Mouse (Mus musculus): ENCODE measurements around the gene Atp6v0a1.

Gene Atp6v0a1

DNA sequence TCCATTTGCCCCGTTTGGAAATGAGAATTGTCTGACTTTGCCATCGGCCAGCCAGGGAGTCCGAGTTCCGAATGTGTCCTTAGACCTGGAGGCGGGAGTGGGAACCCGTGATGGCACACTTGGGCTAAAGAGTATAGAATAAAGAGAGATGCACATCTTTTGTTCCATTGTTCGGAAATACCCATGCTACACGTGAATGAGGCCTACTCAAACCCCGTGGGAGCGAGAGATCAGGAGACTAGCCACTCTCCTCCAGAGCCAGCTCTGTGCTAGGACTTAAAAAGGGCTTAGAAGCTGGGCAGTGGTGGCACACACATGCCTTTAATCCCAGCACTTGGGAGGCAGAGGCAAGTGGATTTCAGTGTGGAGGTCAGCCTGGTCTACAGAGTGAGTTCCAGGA, 50.2 kb downstream of the Atp6v0a1 start:
- ChIA-PET CTCF (interaction anchor here (0.5 to 5.3 kb wide), 14 partner anchors 10 to 335 kb away, joined by 3 to 51 read pairs (median 4); partner anchors contain the start of genes Naglu (in 3 of the 4) and Becn1 (in 1 of the 4)), POLR2A (interaction anchor here in 3 of 4 experiments (0.6 to 2.5 kb wide), 9 partner anchors 10 to 385 kb away, joined by 3 to 12 read pairs (median 6); partner anchors contain the start of genes Naglu (in 3 of the 3), Coasy (in 1 of the 3), Retreg3 (in 1 of the 3) and Tubg1 (in 1 of the 3))

DNA sequence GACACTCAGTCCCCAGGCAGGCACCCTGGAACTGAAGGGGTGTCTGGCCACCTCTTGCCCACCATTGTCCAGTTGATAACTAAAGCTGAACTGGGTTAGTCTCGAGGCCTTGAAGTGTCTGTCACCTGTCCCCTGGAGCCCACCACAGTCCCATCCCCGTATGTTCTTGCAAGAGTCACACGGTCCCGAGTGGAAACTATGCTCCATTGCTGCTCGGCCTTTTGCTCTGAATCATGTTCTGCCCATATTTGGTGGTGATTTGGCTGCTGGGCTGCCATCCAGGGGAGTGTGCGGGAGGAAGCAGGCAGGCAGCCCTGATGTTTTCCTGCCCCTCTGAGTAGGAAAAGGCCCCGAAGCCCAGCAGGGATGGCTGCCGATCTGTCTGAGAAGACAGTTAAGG, 50.9 kb downstream of the Atp6v0a1 start:
- CTCF ChIA-PET, result interaction anchor here in 3 of 4 experiments (0.5 to 4.5 kb wide), 4 partner anchors 76 to 287 kb away, joined by 3 to 51 read pairs (median 4); partner anchors contain the start of gene Becn1 (in 1 of the 3)
- POLR2A ChIA-PET, result interaction anchor here in 3 of 4 experiments (1.1 to 2.5 kb wide), 5 partner anchors 9 to 22 kb away, joined by 3 to 12 read pairs (median 6); partner anchors contain the start of genes Naglu (in 3 of the 3) and Coasy (in 1 of the 3)

DNA sequence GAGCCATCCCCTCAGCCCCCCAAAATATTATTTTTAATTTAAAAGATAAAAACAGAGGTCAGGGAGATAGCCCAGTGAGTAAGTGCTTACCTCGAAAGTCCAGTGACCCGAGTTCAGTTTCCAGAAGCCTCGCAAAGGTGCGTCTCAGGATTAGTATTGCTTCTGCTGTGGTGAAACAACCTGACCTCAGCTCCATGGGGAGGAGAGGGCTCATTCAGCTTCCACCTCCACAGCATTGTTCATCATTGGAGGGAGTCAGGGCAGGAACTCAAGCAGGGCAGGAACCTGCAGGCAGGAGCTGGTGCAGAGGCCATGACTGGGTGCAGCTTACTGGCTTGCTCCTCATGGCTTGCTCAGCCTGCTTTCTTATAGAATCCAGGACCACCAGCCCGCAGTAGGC, 51.8 kb downstream of the Atp6v0a1 start:
- CTCF ChIA-PET, result interaction anchor here in 1 of 4 experiments (0.6 kb wide), 1 partner anchor 241 kb away, joined by 3 read pairs; the partner anchor contains the start of gene Becn1
- POLR2A ChIA-PET, result no interaction called here

DNA sequence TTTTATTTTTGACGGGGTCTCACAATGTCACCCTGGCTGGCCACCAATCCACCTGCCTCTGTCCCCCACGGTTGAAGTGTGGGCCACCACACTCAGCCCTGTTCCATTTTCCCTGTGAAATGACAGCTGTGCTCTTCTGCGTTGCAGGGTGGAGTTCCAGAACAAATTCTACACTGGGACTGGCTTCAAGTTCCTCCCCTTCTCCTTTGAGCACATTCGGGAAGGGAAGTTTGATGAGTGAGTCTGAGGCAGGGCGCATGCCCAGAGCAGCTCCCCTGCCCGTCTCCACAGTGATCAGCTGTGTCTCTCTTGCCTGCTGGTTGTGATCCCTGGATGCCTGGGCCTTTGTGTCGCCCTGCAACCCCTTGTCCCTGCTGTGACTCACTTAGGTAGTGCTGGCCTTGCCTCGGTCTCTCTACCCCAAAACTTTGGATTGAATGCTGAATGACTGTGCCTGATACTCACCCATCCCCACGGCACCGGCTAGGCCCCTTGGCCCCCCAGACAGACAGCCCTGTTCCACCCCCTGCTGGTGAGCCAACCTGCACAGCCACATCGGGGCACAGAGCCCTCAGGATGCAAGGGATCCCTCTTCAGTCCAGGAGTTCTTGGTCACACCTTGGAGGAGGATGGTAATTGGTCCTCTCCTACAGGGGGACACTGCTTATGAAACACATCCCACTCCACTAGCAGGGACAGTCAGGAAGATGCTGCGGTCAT, 53.1 kb downstream of the Atp6v0a1 start:
- POLR2A ChIA-PET, result interaction anchor here in 3 of 4 experiments (0.6 to 1.1 kb wide), 4 partner anchors 10 to 528 kb away, joined by 3 to 4 read pairs (median 3); no protein-coding TSS in a partner anchor
- CTCF ChIA-PET, result interaction anchor here in 2 of 4 experiments (0.6 to 1.4 kb wide), 3 partner anchors 80 to 118 kb away, joined by 3 to 6 read pairs (median 5); no protein-coding TSS in a partner anchor

DNA sequence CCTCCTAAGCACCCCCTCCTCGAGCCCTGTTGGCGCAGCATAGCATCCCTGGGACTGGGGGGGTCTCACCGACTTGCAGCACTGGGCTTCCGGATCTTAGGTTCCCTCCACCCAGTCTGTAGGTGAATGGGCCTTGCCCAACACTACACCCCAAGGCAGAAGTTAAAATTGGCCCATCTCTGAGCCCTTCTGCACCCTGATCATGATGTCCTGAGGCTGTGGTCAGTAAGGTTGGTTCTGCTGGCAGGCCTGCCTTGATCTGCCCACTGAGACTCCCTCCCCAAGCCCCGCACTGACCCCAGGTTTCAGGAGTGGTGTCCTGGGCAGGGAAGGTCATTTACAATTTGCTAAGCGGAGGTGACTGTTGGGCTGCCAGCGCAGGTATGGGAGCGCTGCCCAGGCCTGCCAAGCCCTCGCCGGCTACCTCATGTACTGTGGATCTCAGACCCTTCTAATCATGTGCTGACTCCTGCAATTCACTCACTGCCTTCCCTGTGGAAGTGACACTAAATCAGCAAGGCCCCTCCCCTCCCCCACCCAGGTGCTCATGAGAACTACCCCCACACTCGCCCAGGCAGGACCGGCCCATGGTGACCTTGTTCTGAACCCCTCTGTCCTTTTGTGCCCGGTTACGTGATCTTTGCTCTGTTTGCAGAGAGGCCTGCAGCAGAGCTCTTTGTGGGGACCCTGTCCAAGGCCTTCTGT, 53.9 kb downstream of the Atp6v0a1 start:
- CTCF ChIA-PET, result interaction anchor here in 1 of 4 experiments (0.8 to 1.6 kb wide), 3 partner anchors 80 to 127 kb away, joined by 3 to 5 read pairs (median 4); no protein-coding TSS in a partner anchor
- POLR2A ChIA-PET, result interaction anchor here in 3 of 4 experiments (0.7 to 2.0 kb wide), 7 partner anchors 17 to 490 kb away, joined by 3 to 10 read pairs (median 4); partner anchors contain the start of genes Psmc3ip (in 1 of the 3) and Rab5c (in 1 of the 3)

DNA sequence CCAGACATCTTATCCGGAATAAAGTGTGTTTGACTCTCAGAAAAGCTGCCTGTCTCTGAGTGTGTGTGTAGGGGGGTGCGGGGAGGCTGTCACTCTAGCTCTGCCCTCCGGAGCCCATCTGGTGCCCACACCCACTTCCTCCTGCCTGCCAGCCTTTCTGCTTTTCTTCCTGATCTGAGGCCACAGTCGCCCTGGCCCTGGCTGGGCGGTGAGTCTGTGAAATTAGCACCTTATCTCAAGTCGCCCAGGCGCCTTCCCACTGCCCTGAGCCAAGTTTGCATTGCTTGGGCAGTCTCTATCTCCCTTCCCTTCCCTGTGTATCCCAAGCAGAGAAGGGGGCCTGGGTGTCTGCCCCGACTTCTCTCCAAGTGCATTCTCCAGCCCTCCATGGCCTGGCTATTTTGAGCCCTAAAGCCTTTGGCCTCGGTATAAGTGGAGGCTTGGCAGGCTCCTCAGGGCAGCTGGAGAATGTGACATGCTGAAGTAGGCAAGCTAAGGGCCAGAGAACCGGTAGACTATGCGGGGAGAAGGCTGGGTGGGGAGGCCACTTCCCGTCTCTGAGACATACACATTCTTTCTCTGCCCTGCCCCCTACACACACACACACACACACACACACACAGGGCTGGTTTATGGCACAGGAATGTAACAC, 54.5 kb downstream of the Atp6v0a1 start:
- CTCF ChIA-PET, result interaction anchor here in 3 of 4 experiments (0.5 to 1.6 kb wide), 5 partner anchors 81 to 1596 kb away, joined by 3 to 15 read pairs (median 4); no protein-coding TSS in a partner anchor

DNA sequence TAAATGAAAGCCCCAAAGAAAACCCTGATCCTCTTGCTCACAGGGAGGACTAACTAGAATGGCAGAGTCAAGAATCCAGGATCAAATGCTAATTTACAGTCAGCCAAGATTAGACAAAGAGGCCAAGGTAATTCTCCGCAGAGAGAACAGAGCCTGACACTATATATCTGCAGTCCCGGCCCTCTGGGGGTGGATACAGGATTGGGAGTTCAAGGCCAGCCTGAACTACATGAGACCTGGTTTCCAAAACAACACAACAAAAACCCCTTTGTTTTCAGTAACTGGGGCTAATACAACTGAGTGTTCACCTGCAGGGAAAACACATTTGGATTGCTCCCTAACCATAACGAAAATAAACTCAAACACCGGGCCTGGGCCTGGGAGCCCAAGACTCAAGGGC, 55.2 kb downstream of the Atp6v0a1 start:
- POLR2A ChIA-PET, result interaction anchor here in 3 of 4 experiments (0.5 to 2.0 kb wide), 6 partner anchors 10 to 404 kb away, joined by 3 to 6 read pairs (median 4); partner anchors contain the start of genes Ezh1 (in 1 of the 3) and Psmc3ip (in 1 of the 3)

More for the DNA sequence above, 54.5 kb downstream of the Atp6v0a1 start:
- POLR2A ChIA-PET, result interaction anchor here in 3 of 4 experiments (0.7 to 2.0 kb wide), 9 partner anchors 9 to 491 kb away, joined by 3 to 10 read pairs (median 4); partner anchors contain the start of genes Ezh1 (in 1 of the 3), Psmc3ip (in 1 of the 3) and Rab5c (in 1 of the 3)

DNA sequence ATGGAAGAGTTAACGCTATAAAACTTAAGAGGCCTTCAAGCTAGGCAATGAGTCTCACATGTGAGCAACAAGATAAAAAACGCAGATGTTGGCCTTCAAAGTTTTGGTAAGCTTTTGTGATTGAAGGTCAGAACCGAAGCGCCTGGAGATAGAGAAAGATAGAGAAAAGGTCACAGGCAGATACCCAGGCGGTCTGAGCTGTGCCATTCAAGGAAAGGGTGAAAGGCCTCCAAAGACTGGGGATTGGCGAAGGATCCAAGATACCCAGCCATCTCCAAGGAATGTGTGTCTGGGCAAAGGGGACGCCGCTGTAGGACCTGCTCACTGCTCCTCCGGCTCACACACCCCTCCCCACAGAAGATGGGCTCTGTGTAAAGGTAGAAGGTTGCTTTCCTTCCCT, 55.8 kb downstream of the Atp6v0a1 start:
- ChIA-PET POLR2A (interaction anchor here in 3 of 4 experiments (0.5 to 2.0 kb wide), 3 partner anchors 10 to 57 kb away, joined by 3 to 5 read pairs (median 4); partner anchors contain the start of gene Psmc3ip (in 1 of the 3)), CTCF (interaction anchor here in 1 of 4 experiments (1.6 kb wide), 1 partner anchor 82 kb away, joined by 5 read pairs; no protein-coding TSS in a partner anchor)

More for the DNA sequence above, 55.2 kb downstream of the Atp6v0a1 start:
- CTCF ChIA-PET, result interaction anchor here in 3 of 4 experiments (0.5 to 1.6 kb wide), 4 partner anchors 81 to 1596 kb away, joined by 3 to 15 read pairs (median 4); no protein-coding TSS in a partner anchor

DNA sequence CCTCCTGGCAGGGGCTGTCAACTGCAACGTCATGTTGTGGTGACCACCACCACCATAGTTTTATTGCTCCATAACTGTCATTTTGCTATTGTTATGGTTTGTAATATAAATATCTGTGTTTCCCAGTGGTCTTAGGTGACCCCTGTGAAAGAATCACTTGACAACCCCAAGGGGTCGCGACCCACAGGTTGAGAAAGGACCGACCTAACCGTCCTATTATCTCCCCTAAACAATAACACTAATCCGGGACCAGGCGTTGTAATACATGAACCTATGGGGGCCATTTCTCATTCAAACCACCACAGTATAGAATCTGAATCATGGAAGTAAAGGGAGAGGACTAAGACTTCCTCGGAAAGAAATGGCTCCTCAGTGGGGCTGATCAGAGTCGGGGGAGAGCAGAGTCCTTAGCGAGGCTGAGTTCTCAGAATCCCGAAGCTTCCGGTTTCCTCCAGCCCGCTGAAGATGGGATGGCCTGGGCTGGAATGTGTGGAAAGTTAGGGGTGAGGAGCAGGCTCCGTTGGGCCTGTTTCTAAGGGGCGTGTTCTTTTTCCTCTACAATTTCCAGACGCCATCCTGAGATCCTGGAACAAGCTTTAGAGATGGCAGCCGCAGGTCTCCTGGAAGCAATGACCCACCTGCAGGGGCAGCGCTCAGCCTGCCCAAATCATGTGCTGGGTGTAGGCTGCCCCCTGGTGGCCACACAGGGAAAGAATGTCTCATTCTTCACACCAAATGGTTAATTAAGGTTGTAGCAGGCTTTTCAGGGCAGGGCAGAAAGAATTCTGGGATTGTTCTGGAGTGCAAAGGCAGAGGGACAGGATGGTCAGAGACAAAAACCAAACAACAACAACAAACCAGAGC, 57.5 kb downstream of the Atp6v0a1 start:
- CTCF ChIA-PET, result interaction anchor here (0.6 to 1.9 kb wide), 46 partner anchors 8 to 1933 kb away, joined by 3 to 19 read pairs (median 4); partner anchors contain the start of genes Cavin1 (in 1 of the 4), Cntd1 (in 1 of the 4), Coa3 (in 1 of the 4) and Coasy (in 1 of the 4)
- POLR2A ChIA-PET, result interaction anchor here (0.5 to 1.5 kb wide), 22 partner anchors 8 to 1222 kb away, joined by 3 to 8 read pairs (median 3); partner anchors contain the start of genes Cntnap1 (in 1 of the 4), Coasy (in 1 of the 4), Plekhh3 (in 1 of the 4) and Psmc3ip (in 1 of the 4)

DNA sequence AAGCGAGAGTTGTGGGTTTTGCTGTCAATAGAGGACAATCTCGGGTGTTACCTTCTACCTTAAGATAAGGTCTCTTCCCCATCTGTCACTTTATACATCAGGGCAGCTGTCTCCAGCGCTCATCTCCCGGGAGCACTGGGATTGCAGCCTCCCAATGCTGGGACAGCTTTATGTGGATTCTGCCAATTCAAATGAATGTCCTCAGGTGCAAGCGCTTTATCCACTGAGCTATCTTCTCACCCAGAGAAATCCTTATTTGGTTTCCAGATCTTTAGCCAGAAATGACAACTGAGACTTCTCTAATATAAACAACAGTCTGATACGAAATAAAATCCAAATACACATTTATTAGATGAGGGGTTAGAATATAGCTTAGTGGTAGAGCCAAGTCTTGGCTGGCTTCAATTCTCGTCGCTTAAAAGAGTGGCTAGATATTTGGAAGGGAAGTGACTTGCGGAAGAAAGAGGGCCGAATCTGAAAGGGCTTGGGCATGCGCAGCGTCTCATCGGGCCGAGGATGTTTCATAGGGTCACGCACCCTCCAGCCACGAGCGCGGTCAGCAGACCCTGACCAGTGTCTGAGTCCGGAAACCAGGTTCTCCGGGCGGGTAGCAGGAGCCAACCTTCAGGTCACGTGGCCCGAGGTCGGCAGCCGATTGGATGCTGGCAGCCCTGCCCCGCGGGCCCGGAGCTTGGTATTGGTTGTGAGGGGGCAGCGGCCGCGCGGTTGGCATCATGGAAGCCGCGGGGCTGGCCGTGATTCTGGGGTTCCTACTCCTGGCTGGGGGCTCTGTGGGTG, 60.3 kb downstream of the Atp6v0a1 start, which contains the start of gene Naglu:
Gene Naglu (plus strand): TSS at position 622 of the 798 bp plus-strand sequence.
- CTCF ChIA-PET, result interaction anchor here (0.5 to 2.5 kb wide), 23 partner anchors 10 to 233 kb away, joined by 3 to 28 read pairs (median 4); partner anchors contain the start of genes Coasy (in 2 of the 4), Becn1 (in 1 of the 4) and Psmc3ip (in 1 of the 4)

DNA sequence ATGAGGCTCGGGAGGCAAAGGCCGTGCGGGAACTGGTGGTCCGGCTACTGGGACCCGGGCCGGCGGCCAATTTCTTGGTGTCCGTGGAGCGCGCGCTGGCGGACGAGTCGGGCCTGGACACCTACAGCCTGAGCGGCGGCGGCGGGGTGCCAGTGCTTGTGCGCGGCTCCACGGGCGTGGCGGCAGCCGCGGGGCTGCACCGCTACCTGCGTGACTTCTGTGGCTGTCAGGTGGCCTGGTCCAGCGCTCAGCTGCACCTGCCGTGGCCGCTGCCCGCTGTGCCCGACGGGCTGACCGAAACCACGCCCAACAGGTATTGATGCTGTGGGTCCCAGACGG, 60.9 kb downstream of the Atp6v0a1 start:
- CTCF ChIA-PET, result interaction anchor here (0.6 to 2.5 kb wide), 21 partner anchors 9 to 628 kb away, joined by 3 to 28 read pairs (median 4); partner anchors contain the start of genes Becn1 (in 1 of the 4), Coasy (in 1 of the 4) and Psmc3ip (in 1 of the 4)
- POLR2A ChIA-PET, result interaction anchor here in 3 of 4 experiments (0.6 to 2.7 kb wide), 44 partner anchors 8 to 674 kb away, joined by 3 to 22 read pairs (median 4); partner anchors contain the start of genes Rpl27 (in 3 of the 3), Cavin1 (in 2 of the 3), Coasy (in 2 of the 3) and Hsd17b1 (in 2 of the 3)

More for the DNA sequence above, 60.3 kb downstream of the Atp6v0a1 start, which contains the start of gene Naglu:
- POLR2A ChIA-PET, result interaction anchor here in 3 of 4 experiments (0.6 to 2.7 kb wide), 51 partner anchors 8 to 673 kb away, joined by 3 to 22 read pairs (median 4); partner anchors contain the start of genes Rpl27 (in 3 of the 3), Cavin1 (in 2 of the 3), Coasy (in 2 of the 3) and Hsd17b1 (in 2 of the 3)

DNA sequence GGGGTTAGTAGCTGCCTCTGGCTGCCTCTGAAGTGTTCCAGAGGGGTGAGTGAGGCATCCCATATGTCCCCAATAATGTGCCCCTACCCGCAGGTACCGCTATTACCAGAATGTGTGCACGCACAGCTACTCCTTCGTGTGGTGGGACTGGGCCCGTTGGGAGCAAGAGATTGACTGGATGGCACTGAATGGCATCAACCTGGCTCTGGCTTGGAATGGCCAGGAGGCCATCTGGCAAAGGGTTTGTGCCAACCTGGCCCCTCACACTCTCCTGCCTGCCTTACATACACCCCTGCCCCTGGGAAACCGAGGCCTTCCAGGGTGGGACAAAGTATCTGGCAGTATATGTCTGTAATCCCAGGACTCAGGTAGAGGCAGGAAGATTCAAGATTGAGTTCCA, 61.7 kb downstream of the Atp6v0a1 start:
- POLR2A ChIA-PET, result interaction anchor here in 3 of 4 experiments (0.6 to 2.7 kb wide), 17 partner anchors 8 to 371 kb away, joined by 3 to 22 read pairs (median 8); partner anchors contain the start of genes Plekhh3 (in 2 of the 3), Psmc3ip (in 2 of the 3), Cavin1 (in 1 of the 3) and Cntd1 (in 1 of the 3)

DNA sequence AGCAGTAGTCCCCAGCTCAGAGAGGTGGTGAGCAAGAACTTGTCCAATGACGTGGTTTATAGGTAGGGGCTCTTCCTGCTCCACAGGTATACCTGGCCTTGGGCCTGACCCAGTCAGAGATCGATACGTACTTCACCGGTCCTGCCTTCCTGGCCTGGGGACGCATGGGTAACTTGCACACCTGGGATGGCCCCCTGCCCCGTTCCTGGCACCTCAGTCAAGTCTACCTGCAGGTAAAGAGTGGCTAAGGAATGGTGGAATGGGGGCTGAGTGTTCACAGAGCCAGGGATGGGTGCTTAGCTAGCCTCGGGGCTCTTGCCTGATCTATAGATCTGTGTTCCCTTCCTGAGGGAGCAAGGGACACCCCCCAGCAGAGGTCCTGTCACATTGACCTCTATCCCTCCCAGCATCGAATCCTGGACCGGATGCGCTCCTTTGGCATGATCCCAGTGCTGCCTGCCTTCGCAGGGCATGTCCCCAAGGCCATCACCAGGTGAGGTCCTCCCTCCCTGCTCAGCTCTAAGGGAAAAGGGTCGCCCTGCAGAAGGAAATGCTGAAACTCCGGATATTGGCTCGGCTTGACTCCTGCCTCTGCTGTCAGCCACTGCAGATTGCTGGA, 62.7 kb downstream of the Atp6v0a1 start:
- ChIA-PET CTCF (interaction anchor here in 1 of 4 experiments (0.7 kb wide), 1 partner anchor 21 kb away, joined by 3 read pairs; no protein-coding TSS in a partner anchor), POLR2A (interaction anchor here in 2 of 4 experiments (0.6 to 2.5 kb wide), 3 partner anchors 12 to 303 kb away, joined by 3 to 8 read pairs (median 4); no protein-coding TSS in a partner anchor)

More for the DNA sequence above, 61.7 kb downstream of the Atp6v0a1 start:
- CTCF ChIA-PET, result interaction anchor here (0.6 to 2.5 kb wide), 10 partner anchors 9 to 118 kb away, joined by 3 to 28 read pairs (median 3); partner anchors contain the start of gene Coasy (in 1 of the 4)

DNA sequence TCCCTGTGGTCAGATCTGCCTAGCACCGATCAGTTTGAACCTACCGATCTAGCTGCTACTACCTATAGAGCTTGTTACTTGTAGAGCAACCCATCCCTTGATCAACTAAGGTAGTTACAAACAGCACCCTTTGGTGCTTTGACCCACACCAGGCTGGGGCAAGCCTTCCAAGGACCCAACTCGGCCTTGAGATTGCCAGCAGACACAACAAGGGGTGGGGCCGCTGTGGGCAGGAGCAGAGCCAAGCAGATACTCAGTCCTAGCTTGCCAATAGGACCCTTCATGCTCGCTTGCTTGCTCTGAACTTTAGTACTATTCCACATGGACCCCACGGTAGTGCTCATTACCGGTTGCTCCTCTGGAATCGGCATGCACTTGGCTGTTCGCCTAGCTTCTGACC, 68.9 kb downstream of the Atp6v0a1 start, which contains the start of gene Hsd17b1:
Gene Hsd17b1 (plus strand): TSS at position 291 of the 400 bp plus-strand sequence.
- ChIA-PET POLR2A (interaction anchor here in 2 of 4 experiments (0.8 to 4.0 kb wide), 5 partner anchors 8 to 342 kb away, joined by 3 to 26 read pairs (median 6); partner anchors contain the start of genes Naglu (in 2 of the 2), Mlx (in 1 of the 2) and Psmc3ip (in 1 of the 2)), CTCF (interaction anchor here in 3 of 4 experiments (0.6 to 1.3 kb wide), 6 partner anchors 12 to 143 kb away, joined by 3 to 6 read pairs (median 4); partner anchors contain the start of gene Psmc3ip (in 1 of the 3))
